Mouse (Mus musculus): Measurements from ENCODE around the gene Tmem50a.

The Tmem50a gene

GRCm38 (mm10) chr4:134852438-134853255, 62.2 kb downstream of the Tmem50a start:
- peak; percentile 41 for DNase-seq (ENCODE audit: low read depth, low spot score)

- peak; percentile 16 for DNase-seq (ENCODE audit: low read depth, low spot score)
Observed at GRCm38 (mm10) chr4:134851876-134852275, 62.9 kb downstream of the Tmem50a start.

- DNase-seq (ENCODE audit: low read depth, low spot score), result no peak
Observed at GRCm38 (mm10) chr4:134851236-134851635, 63.6 kb downstream of the Tmem50a start.

- no peak for DNase-seq (ENCODE audit: low read depth, low spot score)
Observed at GRCm38 (mm10) chr4:134850551-134850950, 64.3 kb downstream of the Tmem50a start.
